Mouse (Mus musculus): Measurements from ENCODE around the gene Cd2bp2. TPM values are rescaled to one million over a fixed set of nuclear protein-coding genes. Genes with fewer than 3 reads are reported as not detected.
A peak's percentile ranks its signal among the peaks of the same experiment; 100 is the strongest.

The Cd2bp2 gene
- total and polyA plus RNA-seq, 2 experiments = 11.8 to 12.4 TPM

DNA sequence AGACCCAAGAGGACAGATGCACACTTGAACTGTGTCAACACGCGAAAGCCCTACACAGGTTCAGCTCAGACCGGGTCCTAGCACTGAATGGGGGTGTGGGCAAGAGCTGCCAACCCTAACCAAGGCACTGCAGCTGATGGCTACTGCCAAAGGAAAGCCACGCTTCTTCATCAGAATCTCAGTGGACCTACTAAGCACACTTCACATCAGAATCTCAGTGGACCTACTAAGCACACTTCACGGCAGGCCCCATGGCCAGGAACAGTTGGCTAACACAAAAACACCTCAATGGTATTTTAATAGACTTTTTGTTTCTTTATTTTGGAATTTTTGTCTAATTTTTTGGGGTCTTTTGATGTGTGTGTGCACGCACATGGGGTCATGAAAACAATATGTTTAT lies 43.4 kb downstream of the Cd2bp2 start:
- TF ChIP-seq POLR2A (IDR thresholded peaks at IDR 0.05; ENCODE audit: extremely low read depth, insufficient read depth, low read length) (no peak), CTCF (IDR thresholded peaks at IDR 0.05; ENCODE audit: low read depth, low read length) (no peak)
- Histone ChIP-seq H3K79me2 (ENCODE audit: control insufficient read depth, insufficient read depth, low read length) (no peaks in the 10 kb centered on the region), H3K36me3 (ENCODE audit: control insufficient read depth, insufficient read depth, low read length) (no peaks in the 10 kb centered on the region), H3K27ac (replicated peaks; ENCODE audit: insufficient read depth, low read depth, low read length) (no peak overlapping the region), H3K4me3 (ENCODE audit: insufficient read depth, low read depth, low read length) (no peak overlapping the region), H3K9ac (ENCODE audit: low read depth, low read length) (no peak overlapping the region), H3K4me1 (ENCODE audit: control insufficient read depth, insufficient read depth, low read length) (0 out of 2 replicates have a peak, but pooled peaks cover 2% of the 10 kb centered on the region), H3K27me3 (ENCODE audit: control insufficient read depth, insufficient read depth, low read length) (no peaks in the 10 kb centered on the region)
- no peak for DNase-seq (ENCODE audit: extremely low read depth, low read depth, low spot score)
- 96% methylated on average over 6 of the region's 6 CpGs for WGBS

DNA sequence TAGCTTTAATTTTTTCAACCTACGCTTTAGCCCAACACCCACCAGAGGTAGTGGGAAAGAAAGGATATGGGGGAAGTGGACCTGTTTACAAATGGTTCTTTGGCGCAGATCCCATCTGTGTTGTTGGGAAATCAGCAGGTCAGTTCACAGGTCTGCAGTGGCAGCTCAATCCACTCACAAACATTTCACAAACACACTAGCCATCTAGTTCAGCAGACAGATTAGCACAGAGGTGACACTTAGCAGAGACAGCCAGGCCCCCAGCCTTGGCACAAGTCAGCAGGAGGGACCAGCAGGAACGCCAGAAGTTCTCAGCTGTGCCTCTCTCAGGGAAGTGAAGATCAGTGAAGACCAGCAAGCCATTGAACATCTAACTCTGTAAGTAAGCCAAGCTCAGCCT lies 47.9 kb downstream of the Cd2bp2 start:
- Histone ChIP-seq H3K36me3 (ENCODE audit: control insufficient read depth, insufficient read depth, low read length) (no peaks in the 10 kb centered on the region), H3K4me3 (ENCODE audit: insufficient read depth, low read depth, low read length) (no peak overlapping the region), H3K79me2 (ENCODE audit: control insufficient read depth, insufficient read depth, low read length) (no peaks in the 10 kb centered on the region), H3K9ac (ENCODE audit: low read depth, low read length) (no peak overlapping the region), H3K27me3 (ENCODE audit: control insufficient read depth, insufficient read depth, low read length) (no peaks in the 10 kb centered on the region), H3K27ac (replicated peaks; ENCODE audit: insufficient read depth, low read depth, low read length) (no peak overlapping the region), H3K4me1 (ENCODE audit: control insufficient read depth, insufficient read depth, low read length) (0 out of 2 replicates have a peak, but pooled peaks cover 2% of the 10 kb centered on the region)
- 22% methylated on average over 3 of the region's 3 CpGs for WGBS
- DNase-seq (ENCODE audit: extremely low read depth, low read depth, low spot score) = peak; percentile 88
- TF ChIP-seq CTCF (IDR thresholded peaks at IDR 0.05; ENCODE audit: low read depth, low read length) (no peak), POLR2A (IDR thresholded peaks at IDR 0.05; ENCODE audit: extremely low read depth, insufficient read depth, low read length) (no peak)

DNA sequence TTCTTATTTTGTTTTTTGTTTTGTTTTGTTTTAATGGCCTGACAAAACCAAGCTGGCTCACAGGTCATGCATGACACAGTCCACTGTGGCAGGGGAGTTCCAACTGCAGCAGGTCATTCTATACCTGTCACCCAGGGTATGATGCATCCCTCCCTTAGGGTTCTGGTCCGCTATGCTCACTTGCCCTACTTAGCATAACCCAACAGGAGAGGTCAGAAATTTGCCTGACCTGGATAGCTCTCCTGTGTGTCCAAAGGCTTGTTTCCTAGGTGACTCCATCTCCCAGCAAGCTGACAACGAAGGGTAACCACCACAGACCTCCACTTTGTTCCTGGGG lies 49.6 kb downstream of the Cd2bp2 start:
- Histone ChIP-seq H3K36me3 (ENCODE audit: control insufficient read depth, insufficient read depth, low read length) (no peaks in the 10 kb centered on the region), H3K27me3 (ENCODE audit: control insufficient read depth, insufficient read depth, low read length) (no peaks in the 10 kb centered on the region), H3K4me3 (ENCODE audit: insufficient read depth, low read depth, low read length) (no peak overlapping the region), H3K4me1 (ENCODE audit: control insufficient read depth, insufficient read depth, low read length) (0 out of 2 replicates have a peak, but pooled peaks cover 2% of the 10 kb centered on the region), H3K27ac (replicated peaks; ENCODE audit: insufficient read depth, low read depth, low read length) (no peak overlapping the region), H3K79me2 (ENCODE audit: control insufficient read depth, insufficient read depth, low read length) (no peaks in the 10 kb centered on the region), H3K9ac (ENCODE audit: low read depth, low read length) (no peak overlapping the region)
- no peak for DNase-seq (ENCODE audit: extremely low read depth, low read depth, low spot score)
- WGBS = 55% methylated on average over 2 of the region's 2 CpGs
- TF ChIP-seq POLR2A (IDR thresholded peaks at IDR 0.05; ENCODE audit: extremely low read depth, insufficient read depth, low read length) (no peak), CTCF (IDR thresholded peaks at IDR 0.05; ENCODE audit: low read depth, low read length) (no peak)

DNA sequence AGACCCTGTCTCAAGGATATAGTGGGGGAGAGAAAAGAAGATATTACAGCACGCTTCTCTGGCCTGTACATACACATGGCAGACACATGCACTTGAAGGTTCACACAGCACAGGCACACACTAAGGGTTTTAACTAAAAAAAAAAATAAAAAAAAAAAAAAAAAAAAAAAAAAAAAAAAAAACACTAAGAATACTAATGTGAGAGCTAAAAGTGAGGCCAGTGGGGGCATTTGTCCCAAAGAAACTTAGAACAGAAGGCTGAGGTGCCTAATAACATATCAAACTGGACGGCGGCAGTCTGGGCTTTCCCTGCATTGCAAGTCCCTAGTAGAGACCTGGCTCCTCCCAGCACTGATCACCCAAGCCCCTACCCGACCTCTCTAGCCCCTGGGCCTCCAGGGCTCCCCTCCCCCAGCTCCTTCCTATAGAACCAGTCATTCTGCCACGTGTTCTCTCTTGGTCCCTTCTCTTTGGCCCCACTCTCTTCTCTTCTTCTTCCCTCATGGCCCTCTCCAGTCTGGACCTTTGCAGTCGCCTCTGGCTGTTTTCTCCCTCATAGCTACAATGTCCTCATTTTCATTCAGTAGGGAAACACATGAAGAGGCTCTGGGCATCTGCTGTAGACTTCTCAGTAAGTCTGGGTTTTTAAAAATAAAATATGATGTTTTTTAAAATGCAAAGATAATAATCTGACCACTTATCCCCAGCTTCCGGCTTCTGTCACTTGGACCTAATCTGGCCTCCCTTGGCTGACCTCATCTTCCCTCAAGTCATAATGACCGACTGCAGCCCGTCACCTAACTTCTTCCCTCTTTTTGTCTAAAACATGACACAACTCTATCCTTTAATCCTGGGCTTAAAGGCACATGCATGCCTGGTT lies 50.2 kb downstream of the Cd2bp2 start:
- Histone ChIP-seq H3K79me2 (ENCODE audit: control insufficient read depth, insufficient read depth, low read length) (no peaks in the 10 kb centered on the region), H3K4me1 (ENCODE audit: control insufficient read depth, insufficient read depth, low read length) (0 out of 2 replicates have a peak, but pooled peaks cover 2% of the 10 kb centered on the region), H3K27ac (replicated peaks; ENCODE audit: insufficient read depth, low read depth, low read length) (no peak overlapping the region), H3K27me3 (ENCODE audit: control insufficient read depth, insufficient read depth, low read length) (no peaks in the 10 kb centered on the region), H3K36me3 (ENCODE audit: control insufficient read depth, insufficient read depth, low read length) (no peaks in the 10 kb centered on the region), H3K9ac (ENCODE audit: low read depth, low read length) (no peak overlapping the region), H3K4me3 (ENCODE audit: insufficient read depth, low read depth, low read length) (no peak overlapping the region)
- DNase-seq (ENCODE audit: extremely low read depth, low read depth, low spot score) = no peak
- TF ChIP-seq POLR2A (IDR thresholded peaks at IDR 0.05; ENCODE audit: extremely low read depth, insufficient read depth, low read length) = no peak
- no peak for TF ChIP-seq CTCF (IDR thresholded peaks at IDR 0.05; ENCODE audit: low read depth, low read length)
- 78% methylated on average over 9 of the region's 9 CpGs for WGBS

DNA sequence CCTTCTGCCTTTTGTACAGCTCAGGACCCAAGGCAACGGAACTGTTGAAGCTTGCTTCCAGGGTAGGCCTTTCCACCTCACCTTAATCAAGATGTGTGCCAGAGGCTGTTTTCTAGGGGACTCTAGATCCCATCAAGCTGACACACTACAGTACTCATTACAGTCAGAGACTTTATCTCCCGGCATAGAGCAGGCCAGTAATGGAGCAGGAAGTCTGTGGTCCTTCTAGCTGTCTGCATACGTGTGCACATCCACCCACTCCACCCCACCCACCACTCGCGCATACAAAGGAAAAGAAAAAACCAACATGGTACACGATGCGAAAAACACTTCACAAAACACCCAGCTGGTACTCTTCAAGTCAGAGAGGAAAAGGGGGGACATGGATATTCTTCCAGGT lies 51.4 kb downstream of the Cd2bp2 start:
- Histone ChIP-seq H3K9ac (ENCODE audit: low read depth, low read length) (no peak overlapping the region), H3K27ac (replicated peaks; ENCODE audit: insufficient read depth, low read depth, low read length) (no peak overlapping the region), H3K27me3 (ENCODE audit: control insufficient read depth, insufficient read depth, low read length) (no peaks in the 10 kb centered on the region), H3K36me3 (ENCODE audit: control insufficient read depth, insufficient read depth, low read length) (no peaks in the 10 kb centered on the region), H3K4me3 (ENCODE audit: insufficient read depth, low read depth, low read length) (no peak overlapping the region), H3K4me1 (ENCODE audit: control insufficient read depth, insufficient read depth, low read length) (0 out of 2 replicates have a peak, but pooled peaks cover 2% of the 10 kb centered on the region), H3K79me2 (ENCODE audit: control insufficient read depth, insufficient read depth, low read length) (no peaks in the 10 kb centered on the region)
- WGBS = 79% methylated on average over 7 of the region's 7 CpGs
- TF ChIP-seq CTCF (IDR thresholded peaks at IDR 0.05; ENCODE audit: low read depth, low read length) (no peak), POLR2A (IDR thresholded peaks at IDR 0.05; ENCODE audit: extremely low read depth, insufficient read depth, low read length) (no peak)
- DNase-seq (ENCODE audit: extremely low read depth, low read depth, low spot score) = no peak

DNA sequence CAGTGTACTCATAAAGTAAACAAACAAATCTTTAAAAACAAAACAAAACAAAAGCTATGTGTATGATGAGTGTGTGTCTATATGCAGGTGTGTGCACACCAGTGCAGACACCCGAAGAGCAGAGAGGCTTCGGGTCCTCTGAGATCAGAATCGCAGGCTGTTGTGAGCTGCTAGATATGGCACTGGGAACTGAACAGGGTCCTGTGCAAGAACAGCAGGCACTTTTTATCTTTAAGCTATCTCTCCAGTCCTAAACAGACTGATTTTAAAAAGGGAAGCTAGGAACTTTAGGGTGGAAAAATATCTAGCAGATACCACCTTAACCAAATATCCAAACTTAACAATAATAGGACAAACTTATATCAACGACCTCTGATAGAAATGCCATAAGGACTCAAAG lies 53.2 kb downstream of the Cd2bp2 start:
- H3K4me3 ChIP-seq (ENCODE audit: insufficient read depth, low read depth, low read length) = no peak overlapping the region
- TF ChIP-seq POLR2A (IDR thresholded peaks at IDR 0.05; ENCODE audit: extremely low read depth, insufficient read depth, low read length) (no peak), CTCF (IDR thresholded peaks at IDR 0.05; ENCODE audit: low read depth, low read length) (no peak)
- DNase-seq (ENCODE audit: extremely low read depth, low read depth, low spot score) = no peak
- H3K79me2 ChIP-seq (ENCODE audit: control insufficient read depth, insufficient read depth, low read length) = no peaks in the 10 kb centered on the region
- no peaks in the 10 kb centered on the region for H3K27me3 ChIP-seq (ENCODE audit: control insufficient read depth, insufficient read depth, low read length)
- WGBS = 91% methylated on average over 4 of the region's 4 CpGs
- H3K36me3 ChIP-seq (ENCODE audit: control insufficient read depth, insufficient read depth, low read length) = no peaks in the 10 kb centered on the region
- no peak overlapping the region for H3K9ac ChIP-seq (ENCODE audit: low read depth, low read length)
- no peak overlapping the region for H3K27ac ChIP-seq (replicated peaks; ENCODE audit: insufficient read depth, low read depth, low read length)
- H3K4me1 ChIP-seq (ENCODE audit: control insufficient read depth, insufficient read depth, low read length) = 0 out of 2 replicates have a peak, but pooled peaks cover 2% of the 10 kb centered on the region
